Comparison of ENCODE assay signal across 30 mouse cellular contexts in the genomic region with DNA sequence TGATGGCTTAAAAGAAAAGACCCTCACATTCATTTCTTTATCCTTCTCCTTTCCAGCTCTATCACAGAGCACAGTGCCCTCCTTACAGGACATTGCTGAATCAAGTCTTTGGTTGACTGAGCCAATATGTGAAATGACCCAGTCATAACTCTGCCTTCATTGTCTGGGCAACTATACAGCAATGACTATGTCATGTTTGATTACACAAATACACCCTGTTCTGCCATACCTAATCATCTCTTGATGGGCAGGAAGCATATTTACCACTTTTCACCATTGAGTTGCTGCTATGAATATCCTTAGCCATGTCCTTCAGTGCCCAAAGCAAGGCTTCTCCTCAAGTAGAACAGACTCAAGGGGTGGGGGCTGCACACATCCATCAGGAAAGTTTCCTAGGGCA.
"Had no signal": no experiment of that assay in that cellular context is flagged by ENCODE, and none has a peak within 500 bp of the region (broad histone marks: within the 10 kb centered on the region; RNA-seq: fewer than 3 reads in every experiment).

No protein-coding gene starts in this region.

- H3K27ac ChIP-seq: heart, embryonic 10.5 days; heart, embryonic 13.5 days; heart, embryonic 15.5 days; hindbrain, embryonic 10.5 days; hindbrain, embryonic 12.5 days; hindbrain, embryonic 13.5 days; hindbrain, embryonic 14.5 days; hindbrain, embryonic 15.5 days; hindbrain, postnatal 0 days; intestine, embryonic 15.5 days; kidney, embryonic 15.5 days; kidney, postnatal 0 days; layer of hippocampus, adult 2 months had no signal

- DNase-seq: heart, postnatal 10 days; heart, postnatal 14 days; heart, postnatal 36 days; heart, postnatal 4 days; kidney, adult 11 months; kidney, adult 18-20 months; kidney, adult 2 months; kidney, adult 8-10 months; kidney, adult 9 months; kidney, postnatal 10 days; kidney, postnatal 14 days; kidney, postnatal 25 days; kidney, postnatal 36 days; kidney, postnatal 4 days; layer of hippocampus, adult 9-11 months; layer of hippocampus, postnatal 36 days had no signal

- H3K27me3 ChIP-seq: heart, embryonic 12.5 days; heart, embryonic 13.5 days; heart, embryonic 15.5 days; hindbrain, embryonic 12.5 days; hindbrain, embryonic 13.5 days; hindbrain, embryonic 15.5 days; intestine, embryonic 15.5 days; kidney, embryonic 15.5 days had no signal

- H3K4me3 ChIP-seq: heart, embryonic 10.5 days; heart, embryonic 12.5 days; heart, embryonic 13.5 days; heart, embryonic 15.5 days; hindbrain, embryonic 10.5 days; hindbrain, embryonic 12.5 days; hindbrain, embryonic 13.5 days; hindbrain, embryonic 15.5 days; intestine, embryonic 15.5 days; kidney, embryonic 15.5 days; layer of hippocampus, adult 2 months had no signal

- H3K4me1 ChIP-seq: heart, embryonic 10.5 days; heart, embryonic 12.5 days; heart, embryonic 13.5 days; heart, embryonic 15.5 days; hindbrain, embryonic 10.5 days; hindbrain, embryonic 12.5 days; hindbrain, embryonic 13.5 days; hindbrain, embryonic 15.5 days; intestine, embryonic 15.5 days; kidney, embryonic 15.5 days had no signal
